In the genomic region with DNA sequence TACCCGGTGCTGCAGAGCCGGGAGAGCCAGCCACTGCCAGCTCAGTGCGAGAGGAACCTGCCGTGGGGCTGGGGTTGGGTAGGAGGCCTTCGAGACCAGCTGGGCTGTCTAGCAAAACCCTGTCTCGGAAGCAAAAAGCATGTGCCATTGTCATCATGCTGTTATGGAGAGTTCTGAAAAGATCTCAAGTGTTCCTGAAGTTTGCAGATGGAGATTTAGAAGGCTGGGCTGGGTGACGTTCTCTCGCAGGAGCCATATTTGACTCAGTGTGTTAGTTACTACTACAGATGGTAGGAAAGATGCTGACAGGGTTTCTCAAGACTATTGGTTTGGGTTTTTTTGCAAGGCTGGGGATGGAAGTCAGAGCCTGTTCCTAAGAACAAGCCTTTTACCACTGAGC, we compare ENCODE assay signal across 15 mouse cellular contexts.
"Had no signal": no experiment of that assay in that cellular context is flagged by ENCODE, and none has a peak within 500 bp of the region (broad histone marks: within the 10 kb centered on the region; RNA-seq: fewer than 3 reads in every experiment).

No protein-coding gene starts in this region.

- ATAC-seq: hindbrain, postnatal 0 days; midbrain, embryonic 16.5 days had no signal

- H3K9ac ChIP-seq: liver, embryonic 15.5 days; lung, embryonic 14.5 days; stomach, embryonic 15.5 days had no signal

- H3K9me3 ChIP-seq: liver, embryonic 15.5 days; midbrain, embryonic 10.5 days; stomach, embryonic 15.5 days had no signal

- H3K4me1 ChIP-seq: midbrain, embryonic 10.5 days; stomach, embryonic 15.5 days had no signal

- H3K27me3 ChIP-seq: liver, embryonic 15.5 days; stomach, embryonic 15.5 days had no signal

- H3K4me3 ChIP-seq: liver, embryonic 15.5 days; midbrain, embryonic 10.5 days; stomach, embryonic 15.5 days had no signal

- H3K4me2 ChIP-seq: liver, embryonic 11.5 days; liver, embryonic 15.5 days; lung, embryonic 14.5 days; stomach, embryonic 15.5 days had no signal

- DNase-seq: kidney, adult 18-20 months; kidney, postnatal 10 days; kidney, postnatal 4 days; lung, embryonic 14.5 days; lung, postnatal 10 days; lung, postnatal 4 days; right cerebral cortex, postnatal 14 days; thymus, adult 2 months; thymus, postnatal 25 days had no signal

- H3K27ac ChIP-seq: hindbrain, postnatal 0 days; liver, embryonic 15.5 days; midbrain, embryonic 10.5 days; stomach, embryonic 15.5 days had no signal
